Mouse (Mus musculus) heart, adult 11 months (tissue): ENCODE measurements at regions not wholly inside any gene's neighbourhood (a gene's known extent, or its start where the extent isn't known, plus 50 kb on each side); places are given as distances from the start of the nearest gene placed in this dataset.

Experiments used
- DNase-seq: peaks from one replicate; pipeline ENCODE4 v3.0.0; 2022

DNA sequence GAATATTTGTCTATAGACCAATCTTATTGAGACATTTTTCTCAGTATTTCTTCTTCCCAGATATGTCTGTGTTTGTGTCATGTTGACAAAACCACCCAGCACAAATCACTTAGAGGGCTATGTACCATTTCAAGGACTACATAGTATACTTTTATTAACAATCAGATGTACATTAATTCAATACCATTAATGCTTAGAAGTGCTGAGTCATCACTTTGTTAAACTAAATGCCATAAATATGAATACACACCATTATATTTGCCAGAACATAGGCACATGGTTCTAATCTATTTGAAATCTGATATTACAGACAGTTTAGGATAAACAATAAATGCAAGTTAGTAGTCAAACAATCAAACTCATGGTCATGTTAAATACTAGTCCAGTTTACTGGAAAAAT, 182.2 kb upstream of the Nfe2l3 start:
- DNase-seq = no peak

GRCm38 (mm10) chr6:51251432-51251831, 181.0 kb upstream of the Nfe2l3 start:
- DNase-seq = no peak

- DNase-seq = no peak
Measured at GRCm38 (mm10) chr6:51252721-51253120, 179.7 kb upstream of the Nfe2l3 start.

DNA sequence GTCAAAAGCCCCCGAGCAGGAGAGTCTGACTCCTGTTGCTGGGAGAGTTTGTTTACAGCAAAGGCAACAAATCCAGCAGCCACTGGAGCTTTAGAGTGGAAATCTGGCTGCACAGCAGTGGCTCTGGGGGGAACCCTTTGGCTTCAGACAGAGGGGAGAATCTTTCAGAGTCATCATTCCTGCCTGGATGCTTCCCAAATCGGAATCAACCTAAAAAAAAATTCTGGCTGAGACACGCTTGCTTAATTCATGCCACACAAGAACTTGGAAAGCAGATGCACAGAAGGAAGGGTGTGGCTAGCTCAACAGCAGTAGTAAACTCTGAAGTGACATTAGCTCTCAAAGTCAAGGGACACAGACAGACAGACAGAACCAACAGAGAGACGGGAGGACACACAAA, 175.8 kb upstream of the Nfe2l3 start:
- DNase-seq = no peak

GRCm38 (mm10) chr6:51257524-51257923, 174.9 kb upstream of the Nfe2l3 start:
- no peak for DNase-seq

DNA sequence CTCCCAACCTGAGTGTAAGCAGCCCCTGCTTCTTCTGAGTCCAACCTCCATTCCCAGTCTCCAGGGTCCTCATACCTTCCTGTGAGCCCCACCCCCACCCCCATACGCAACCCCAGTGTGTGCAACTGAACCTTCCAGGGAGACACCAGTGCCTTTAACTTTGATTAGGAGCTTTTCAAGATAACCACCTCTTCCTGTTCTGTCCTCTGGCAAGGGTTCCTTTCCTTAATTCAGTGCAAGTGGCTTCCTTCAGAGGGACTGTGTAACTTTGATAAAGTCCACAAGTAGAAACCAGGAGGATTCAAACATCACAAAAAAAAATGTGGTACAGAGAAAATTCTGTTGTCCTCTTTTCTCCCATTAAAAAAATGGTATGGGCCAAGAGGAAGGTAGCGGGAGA, 174.2 kb upstream of the Nfe2l3 start:
- no peak for DNase-seq

DNA sequence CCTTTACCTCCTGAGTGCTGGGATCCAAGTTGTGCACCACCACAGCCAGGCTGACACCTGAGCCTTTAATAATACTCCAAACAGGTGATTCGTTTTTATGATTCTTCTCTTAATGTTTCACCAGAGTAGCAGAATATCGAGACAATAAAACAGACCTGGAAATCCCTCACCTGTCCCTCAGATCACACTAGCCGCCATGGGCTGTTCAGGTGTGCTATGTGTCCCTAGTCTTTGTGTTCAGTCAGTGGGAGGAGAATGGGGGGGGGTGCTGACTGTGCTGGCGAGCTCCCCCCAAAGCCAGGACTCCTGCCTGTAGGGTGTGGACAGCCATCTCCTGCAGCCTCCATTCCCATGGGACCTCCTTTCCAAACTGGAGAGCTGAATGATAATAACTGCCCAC, 168.9 kb upstream of the Nfe2l3 start:
- no peak for DNase-seq

- DNase-seq = no peak
Measured at GRCm38 (mm10) chr6:51265329-51265728, 167.1 kb upstream of the Nfe2l3 start.

DNA sequence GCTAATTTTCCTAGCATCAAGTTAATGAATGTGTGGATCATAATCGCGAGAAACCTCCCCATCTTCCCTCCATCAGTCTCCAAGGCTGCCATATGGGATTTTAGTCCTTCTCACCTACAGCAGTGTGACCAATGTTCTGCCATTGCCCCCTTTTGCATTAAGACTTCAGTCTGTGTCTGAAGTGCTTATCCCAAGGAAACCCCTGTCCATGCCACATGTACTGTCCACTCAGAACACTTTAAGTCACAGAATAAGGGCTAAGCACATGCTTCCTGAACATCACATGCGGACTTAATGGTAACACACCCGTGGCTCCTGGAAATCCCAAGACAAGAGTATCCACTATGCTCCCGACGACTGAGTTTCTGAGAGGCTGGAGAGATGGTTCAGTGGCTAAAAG, 165.7 kb upstream of the Nfe2l3 start:
- no peak for DNase-seq

- peak; percentile 55 for DNase-seq
Measured at GRCm38 (mm10) chr6:51267888-51268287, 164.6 kb upstream of the Nfe2l3 start.

DNA sequence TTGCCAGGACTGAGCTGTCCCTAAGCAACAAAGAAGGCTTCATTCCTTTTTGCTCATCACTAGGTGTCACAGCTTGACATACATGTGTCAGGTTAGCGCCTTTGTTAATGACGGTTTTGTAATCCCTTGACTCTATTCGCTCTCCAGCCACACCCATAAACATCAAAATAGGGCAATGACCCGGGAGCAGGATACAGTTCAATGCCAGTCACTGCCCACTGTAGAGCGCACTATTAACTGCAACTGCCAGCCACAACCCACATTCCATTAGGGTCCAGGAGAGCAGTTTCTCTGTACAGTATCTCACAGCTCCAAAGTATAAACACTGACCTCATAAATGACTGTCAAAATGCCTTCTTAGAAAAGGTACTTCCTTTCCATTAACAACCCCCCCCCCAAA, 163.5 kb upstream of the Nfe2l3 start:
- DNase-seq = peak; percentile 59

- DNase-seq = peak; percentile 68
Measured at GRCm38 (mm10) chr6:51269617-51270016, 162.9 kb upstream of the Nfe2l3 start.

DNA sequence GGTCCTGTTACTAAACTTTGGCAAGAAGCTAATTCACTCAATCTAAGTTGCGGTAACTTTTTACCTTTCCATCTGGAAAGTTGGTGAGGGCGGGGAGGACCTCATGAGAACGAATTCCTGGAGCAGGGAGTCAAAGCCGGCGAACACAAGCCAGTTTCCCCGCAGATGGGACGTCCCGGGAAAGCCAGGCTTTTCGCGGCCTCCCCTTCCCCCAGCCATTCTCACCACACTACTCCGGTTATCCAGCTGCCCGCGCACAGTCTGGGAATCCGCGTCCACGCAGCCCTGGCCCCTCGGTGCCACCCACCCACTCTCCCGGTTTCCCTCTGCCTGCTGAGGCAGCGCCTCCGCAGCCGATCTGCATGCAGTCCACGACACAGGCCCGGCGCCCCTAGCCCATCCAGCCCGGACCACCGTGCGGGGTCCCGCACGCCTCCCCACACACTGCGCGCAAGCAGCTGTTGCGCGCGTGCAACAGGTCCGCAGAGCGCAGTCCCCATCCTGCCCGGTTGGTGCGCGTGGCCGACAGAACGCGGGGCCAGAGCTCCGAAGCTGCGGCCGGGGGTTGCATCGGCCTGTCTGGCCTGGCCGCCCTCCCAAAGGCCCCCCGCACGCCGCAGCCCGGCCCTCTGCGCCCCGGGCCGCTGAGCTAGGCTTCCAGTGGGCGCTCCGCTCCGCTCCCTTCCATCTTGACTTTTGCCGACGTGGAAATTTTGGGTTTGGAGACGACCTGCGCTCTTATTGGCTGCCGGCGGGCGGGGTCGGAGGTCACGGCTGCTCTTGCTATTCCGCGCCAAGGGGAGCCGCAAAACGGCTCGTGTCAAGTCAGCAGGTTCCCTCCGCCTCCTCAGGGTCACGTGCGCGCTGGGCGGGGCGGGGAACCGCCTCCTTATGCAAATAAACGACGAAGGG, 162.0 kb upstream of the Nfe2l3 start:
- peak; percentile 98 for DNase-seq

DNA sequence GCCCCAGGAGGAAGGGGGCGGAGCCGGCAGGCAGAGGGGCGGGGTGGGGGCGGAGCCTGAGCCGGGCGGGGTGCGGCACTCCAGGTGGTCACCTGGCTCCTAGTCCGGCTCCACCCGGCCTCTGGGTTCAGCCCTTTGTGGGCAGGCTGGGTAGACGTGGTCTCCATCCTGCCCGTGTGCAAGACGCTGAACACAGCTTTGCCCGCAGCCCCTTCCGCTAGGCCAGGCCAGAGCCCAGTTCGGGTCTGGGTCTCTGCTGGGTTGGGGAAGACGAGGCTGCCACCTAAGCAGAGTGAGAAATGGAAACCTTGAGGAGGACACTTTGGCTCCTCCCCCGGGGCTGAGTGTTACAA, 161.4 kb upstream of the Nfe2l3 start:
- DNase-seq = no peak

GRCm38 (mm10) chr6:51272136-51272736, 160.2 kb upstream of the Nfe2l3 start:
- peak; percentile 74 for DNase-seq

GRCm38 (mm10) chr6:51279491-51279890, 153.0 kb upstream of the Nfe2l3 start:
- DNase-seq = no peak

- DNase-seq = no peak
Measured at GRCm38 (mm10) chr6:51280231-51280630, 152.2 kb upstream of the Nfe2l3 start.

DNA sequence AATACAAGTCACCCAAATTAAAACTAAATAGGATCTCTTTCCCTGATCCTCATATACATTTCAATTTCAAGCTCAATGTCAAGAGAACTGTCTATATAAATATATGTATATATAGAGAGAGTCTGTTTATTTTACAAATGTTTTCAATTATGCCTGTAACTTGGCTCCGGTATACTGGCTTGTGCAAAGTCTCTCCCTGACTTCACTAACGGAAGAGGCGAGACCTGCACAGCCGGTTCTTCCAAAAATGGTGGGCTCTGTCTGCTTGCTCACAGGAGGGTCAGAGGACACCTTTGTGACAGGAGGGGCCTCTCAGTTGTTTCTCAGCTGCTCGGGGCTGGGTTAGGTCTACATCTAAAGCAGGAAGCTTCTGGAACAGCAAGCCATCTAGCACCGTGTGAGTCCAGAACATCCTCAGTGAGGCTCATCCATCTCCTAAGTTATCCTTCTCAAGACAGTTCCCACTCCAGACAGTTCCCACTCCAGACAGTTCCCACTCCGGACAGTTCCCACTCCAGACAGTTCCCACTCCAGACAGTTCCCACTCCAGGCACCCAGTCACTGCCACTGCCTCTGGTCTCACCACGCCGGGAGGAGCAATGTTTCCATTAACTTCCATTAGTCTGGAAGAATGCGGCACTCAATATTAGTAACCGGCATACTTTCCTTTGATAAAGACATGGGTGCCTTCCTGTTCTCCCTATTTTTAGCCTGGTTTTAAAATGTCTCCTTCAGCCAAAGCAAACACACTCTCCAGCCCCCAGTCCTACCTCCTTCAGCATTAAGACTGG, 148.4 kb upstream of the Nfe2l3 start:
- DNase-seq = peak; percentile 63

DNA sequence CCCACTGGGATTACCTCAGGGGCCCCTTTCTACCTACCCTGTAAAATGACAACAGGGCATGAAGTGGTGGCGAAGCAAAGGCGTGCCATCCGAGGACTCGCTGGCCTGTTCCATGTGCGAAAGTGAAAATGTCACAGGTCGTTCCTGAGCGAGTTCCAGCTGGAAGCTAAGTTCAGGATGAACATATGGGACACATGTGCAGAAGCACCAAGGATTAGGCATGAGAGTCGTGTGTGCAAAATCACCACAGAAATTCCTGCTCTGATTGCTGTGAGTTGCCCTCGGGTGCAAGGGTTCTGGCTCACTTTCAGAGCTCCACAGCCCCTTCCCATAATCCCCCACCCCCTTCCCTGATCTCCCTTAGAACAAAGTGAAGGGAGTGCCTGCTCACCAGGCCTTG, 147.6 kb upstream of the Nfe2l3 start:
- peak; percentile 57 for DNase-seq

GRCm38 (mm10) chr6:51286836-51287235, 145.6 kb upstream of the Nfe2l3 start:
- DNase-seq = peak; percentile 61

DNA sequence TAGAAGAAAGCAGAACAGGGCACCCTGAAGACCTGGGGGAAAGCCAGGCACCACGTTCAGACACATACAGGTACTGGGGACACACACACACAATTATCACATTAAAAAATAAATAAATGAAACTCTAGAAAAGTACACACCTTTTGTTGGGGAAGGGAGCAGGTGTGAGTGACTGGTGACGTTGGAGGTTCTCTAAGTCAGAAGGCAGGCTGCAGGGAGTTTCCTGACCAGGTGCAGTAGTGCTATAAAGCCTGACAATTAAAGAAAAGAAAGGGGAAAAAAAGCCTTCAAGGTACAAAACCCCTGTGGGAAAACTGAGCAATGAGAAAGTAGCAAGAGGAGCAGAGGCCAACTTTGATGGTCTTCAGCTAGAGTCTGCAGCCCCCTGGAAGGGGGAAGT, 145.1 kb upstream of the Nfe2l3 start:
- peak; percentile 68 for DNase-seq

- no peak for DNase-seq
Measured at GRCm38 (mm10) chr6:51287807-51288206, 144.7 kb upstream of the Nfe2l3 start.

- peak; percentile 72 for DNase-seq
Measured at GRCm38 (mm10) chr6:51288306-51289066, 144.0 kb upstream of the Nfe2l3 start.
